Comparison of ENCODE assay signal across 8 mouse cellular contexts in the genomic region with DNA sequence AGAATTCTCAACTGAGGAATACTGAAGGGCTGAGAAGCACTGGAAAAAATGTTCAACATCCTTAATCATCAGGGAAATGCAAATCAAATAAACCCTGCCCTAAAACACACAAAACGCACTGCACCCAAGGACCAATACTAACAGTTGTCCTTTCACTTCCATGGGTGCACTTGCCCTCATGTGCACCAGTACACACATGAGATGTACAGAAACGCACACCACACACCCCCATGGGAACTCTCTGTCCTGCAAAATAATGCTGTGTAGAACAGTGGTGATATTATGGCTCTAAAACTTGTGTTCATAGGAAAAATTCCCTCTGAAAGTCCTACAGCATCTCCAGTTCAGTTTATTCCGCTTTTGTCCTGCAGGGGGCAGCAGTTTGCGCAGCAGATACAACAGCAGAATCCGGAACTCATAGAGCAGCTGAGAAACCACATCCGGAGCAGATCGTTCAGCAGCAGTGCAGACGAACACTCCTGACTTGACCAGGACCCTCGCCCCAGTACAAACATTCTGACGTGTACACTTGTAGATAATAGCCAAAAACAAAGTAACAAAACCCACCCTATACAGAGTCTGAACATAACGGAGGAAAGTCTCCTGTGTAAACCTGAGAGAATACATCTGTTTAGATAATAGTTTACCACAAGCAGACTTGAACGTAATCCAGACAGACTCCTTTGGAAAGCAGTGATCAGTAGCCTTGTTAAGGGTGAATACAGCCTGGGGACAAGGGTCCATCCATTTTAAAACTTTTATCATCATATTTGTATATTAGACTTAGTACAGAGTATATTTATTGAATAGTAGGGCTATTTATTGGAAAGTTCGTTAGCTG. TPM values are rescaled to one million over a fixed set of nuclear protein-coding genes. Genes with fewer than 3 reads are reported as not detected.
DNase-seq lines count a peak whose midpoint lies in the region; ATAC-seq lines count a peak whose summit lies in the region.

No protein-coding gene starts in this region.

- no peaks in the 10 kb centered on the region for H3K27me3 ChIP-seq in forebrain, embryonic 16.5 days (replicated peaks; ENCODE audit: control insufficient read depth, insufficient read depth, low read length)

- no peak overlapping the region for H3K4me2 ChIP-seq in forebrain, embryonic 16.5 days (ENCODE audit: low read length)

- WGBS in forebrain, embryonic 16.5 days = 44% methylated on average over 13 of the region's 13 CpGs

- intact Hi-C loops in heart, postnatal 36 days (cut with DNase I) = no loop called here

- H3K4me1 ChIP-seq in forebrain, embryonic 16.5 days (replicated peaks; ENCODE audit: control insufficient read depth, insufficient read depth, low read length) = no peaks in the 10 kb centered on the region; the same call in 1 of the 2 replicates

- peaks cover 24% of the 10 kb centered on the region for H3K36me3 ChIP-seq in forebrain, embryonic 16.5 days (ENCODE audit: control insufficient read depth, insufficient read depth)

- H3K9ac ChIP-seq in forebrain, embryonic 16.5 days (replicated peaks; ENCODE audit: low read depth, low read length) = no peak overlapping the region

- peak; percentile 72 for ATAC-seq in forebrain, embryonic 16.5 days

- H3K27ac ChIP-seq in forebrain, embryonic 16.5 days (ENCODE audit: low read length) = no peak overlapping the region

- DNase-seq in MEL-GATA-1-ER (ENCODE audit: extremely low read depth, low read depth) = peak; percentile 39
- peak; percentile 61 for DNase-seq in cerebellum, adult 11-12 months
- DNase-seq in heart, postnatal 36 days = peak; percentile 68 to 78
- DNase-seq in layer of hippocampus, adult 9-11 months = peak; percentile 84
- peak; percentile 89 for DNase-seq in lung, postnatal 10 days
- DNase-seq in retina, adult 2 months (ENCODE audit: low read depth, low spot score) = peak; percentile 44
- peak; percentile 86 for DNase-seq in thymus, postnatal 25 days

- no peak overlapping the region for H3K4me3 ChIP-seq in forebrain, embryonic 16.5 days (replicated peaks; ENCODE audit: low read length)

- no peaks in the 10 kb centered on the region for H3K9me3 ChIP-seq in forebrain, embryonic 16.5 days (ENCODE audit: control insufficient read depth, low read length)

RNA-seq across cellular contexts. Expression of gene Sgtb, which starts 30.0 kb away (rescaled TPM):
- polyA plus RNA-seq in forebrain, embryonic 16.5 days (2015; fragmentation: Nextera tagmentation; extraction: Ambion mirVana) = 34.0 and 39.2 TPM in 2 replicates
- 1 to 10 TPM in 1 of 2 experiments, under 1 TPM in 1; 0.97 to 1.5 TPM for total RNA-seq in heart, postnatal 36 days (2021)

RNA-seq across cellular contexts. Expression of gene Nln, which starts 30.2 kb away (rescaled TPM):
- 40.1 and 45.8 TPM in 2 replicates for polyA plus RNA-seq in forebrain, embryonic 16.5 days (2015; fragmentation: Nextera tagmentation; extraction: Ambion mirVana)
- 10 to 100 TPM; 10.6 to 14.8 TPM for total RNA-seq in heart, postnatal 36 days (2021)

RNA-seq across cellular contexts. Expression of gene Trappc13, which starts 38.7 kb away (rescaled TPM):
- 69.4 and 72.5 TPM in 2 replicates for polyA plus RNA-seq in forebrain, embryonic 16.5 days (2015; fragmentation: Nextera tagmentation; extraction: Ambion mirVana)
- 10 to 100 TPM; 31.2 to 35.1 TPM for total RNA-seq in heart, postnatal 36 days (2021)

RNA-seq across cellular contexts. Expression of gene Trim23, which starts 39.0 kb away (rescaled TPM):
- polyA plus RNA-seq in forebrain, embryonic 16.5 days (2015; fragmentation: Nextera tagmentation; extraction: Ambion mirVana) = 43.8 and 46.5 TPM in 2 replicates
- total RNA-seq in heart, postnatal 36 days (2021) = 10 to 100 TPM; 23.4 to 23.8 TPM

Comparison
In these comparisons a context has a peak if more than half of its experiments do, and no peak if none do; other contexts are left out.
1. DNase-seq: peak in every context shown above with its lines; median percentile 89 in lung, postnatal 10 days; 86 in thymus, postnatal 25 days; 84 in layer of hippocampus, adult 9-11 months; 73 in heart, postnatal 36 days; 61 in cerebellum, adult 11-12 months; 44 in retina, adult 2 months; 39 in MEL-GATA-1-ER.